Mouse (Mus musculus) CH12.LX (cell line): ENCODE measurements around the gene Igsf21. TPM values are rescaled to one million over a fixed set of nuclear protein-coding genes. Genes with fewer than 3 reads are reported as not detected.

Experiments
- DNase-seq: peaks from one replicate; pipeline ENCODE4 v3.0.0-alpha.2; 2013; ENCODE audit errors: extremely low read depth
- H3K27ac ChIP-seq: 2 replicates; pipeline ENCODE4 v1.5.1; 2012; ENCODE audit warnings: low read depth, mild to moderate bottlenecking, control low read depth, moderate library complexity; ENCODE audit not compliant: insufficient read depth
- H3K27me3 ChIP-seq: replicated peaks from 2 replicates; pipeline ENCODE3; 2012; ENCODE audit warnings: inconsistent platforms
- H3K36me3 ChIP-seq, 2 experiments: replicated peaks in 1 of 2; 2 replicates each; pipeline versions ENCODE3 to v1.6.1; 2012; ENCODE audit warnings: inconsistent platforms in 1 of 2, low read length in 1 of 2, mild to moderate bottlenecking in 1 of 2, mixed read lengths in 1 of 2, moderate library complexity in 1 of 2; ENCODE audit not compliant: control insufficient read depth in 1 of 2, insufficient read depth in 1 of 2
- H3K4me1 ChIP-seq, 2 experiments: 2 replicates each; pipeline ENCODE4 v1.6.1; 2012; ENCODE audit warnings: inconsistent platforms in 1 of 2, moderate library complexity in 1 of 2; ENCODE audit not compliant: insufficient read depth in 2 of 2, control insufficient read depth in 1 of 2
- H3K4me2 ChIP-seq: 2 replicates; pipeline ENCODE4 v1.6.1; 2012; ENCODE audit warnings: low read depth, mild to moderate bottlenecking, control low read depth; ENCODE audit not compliant: poor library complexity, insufficient read depth, severe bottlenecking
- H3K4me3 ChIP-seq, 3 experiments: fragments of 150-350 bp in 1 of 3; sonication (generic) in 1 of 3; replicated peaks in 1 of 3; 2 replicates each; pipeline versions ENCODE3 to v1.5.1; 2011 to 2012; ENCODE audit warnings: low read depth in 2 of 3, low read length in 2 of 3, mild to moderate bottlenecking in 2 of 3, moderate library complexity in 2 of 3, control low read depth in 1 of 3, improper control_type of control experiment in 1 of 3, inconsistent platforms in 1 of 3, mixed read lengths in 1 of 3; ENCODE audit not compliant: poor library complexity in 1 of 3
- H3K79me2 ChIP-seq: replicated peaks from 2 replicates; pipeline ENCODE4 v1.6.1; 2012; ENCODE audit warnings: mild to moderate bottlenecking, moderate library complexity; ENCODE audit not compliant: control insufficient read depth, poor library complexity, insufficient read depth, severe bottlenecking; ENCODE audit errors: extremely low read depth
- H3K9ac ChIP-seq: 2 replicates; pipeline ENCODE4 v1.6.1; 2012; ENCODE audit warnings: low read depth, mild to moderate bottlenecking, control low read depth, moderate library complexity; ENCODE audit not compliant: insufficient read depth
- H3K9me3 ChIP-seq: replicated peaks from 2 replicates; pipeline ENCODE3; 2012; ENCODE audit warnings: low read length, inconsistent platforms, mixed read lengths
- BHLHE40 ChIP-seq: IDR thresholded peaks from 2 replicates; pipeline ENCODE4 v1.6.1; 2011; ENCODE audit warnings: mild to moderate bottlenecking, low read depth, low read length, improper control_type of control experiment
- CHD1 ChIP-seq: IDR thresholded peaks from 2 replicates; pipeline ENCODE4 v1.6.1; 2012; ENCODE audit warnings: low read depth, low read length, improper control_type of control experiment, inconsistent platforms
- E2F4 ChIP-seq: IDR thresholded peaks from 2 replicates; pipeline ENCODE4 v1.6.1; 2011; ENCODE audit warnings: low read depth, low read length, improper control_type of control experiment; ENCODE audit not compliant: insufficient replicate concordance
- ELF1 ChIP-seq: IDR thresholded peaks from 2 replicates; pipeline ENCODE4 v1.6.1; 2014; ENCODE audit warnings: low read depth, mild to moderate bottlenecking, inconsistent platforms, low read length, improper control_type of control experiment
- ETS1 ChIP-seq: conservative IDR thresholded peaks from 2 replicates; pipeline ENCODE4 v1.6.1; 2012; ENCODE audit warnings: low read depth, mild to moderate bottlenecking, inconsistent platforms, low read length, improper control_type of control experiment, moderate library complexity
- GABPA ChIP-seq: IDR thresholded peaks from 2 replicates; pipeline ENCODE4 v1.6.1; 2012; ENCODE audit warnings: low read depth, low read length, improper control_type of control experiment, inconsistent platforms; ENCODE audit not compliant: insufficient replicate concordance
- JUND ChIP-seq: conservative IDR thresholded peaks from 2 replicates; pipeline ENCODE4 v1.6.1; 2011; ENCODE audit warnings: low read depth, low read length, improper control_type of control experiment
- MAFK ChIP-seq: IDR thresholded peaks from 2 replicates; pipeline ENCODE4 v1.6.1; 2011; ENCODE audit warnings: low read length, improper control_type of control experiment; ENCODE audit not compliant: insufficient replicate concordance
- MAX ChIP-seq: IDR thresholded peaks from 2 replicates; pipeline ENCODE4 v1.6.1; 2011; ENCODE audit warnings: low read length, improper control_type of control experiment
- MAZ ChIP-seq: IDR thresholded peaks from 2 replicates; pipeline ENCODE4 v1.6.1; 2012; ENCODE audit warnings: low read depth, mild to moderate bottlenecking, inconsistent platforms, low read length, improper control_type of control experiment, moderate library complexity
- MEF2A ChIP-seq: IDR thresholded peaks from 2 replicates; pipeline ENCODE4 v1.6.1; 2014; ENCODE audit warnings: low read depth, mild to moderate bottlenecking, inconsistent platforms, low read length, improper control_type of control experiment, borderline replicate concordance
- MYC ChIP-seq: IDR thresholded peaks from 2 replicates; pipeline ENCODE4 v1.6.1; 2011; ENCODE audit warnings: low read depth, mild to moderate bottlenecking, improper control_type of control experiment, low read length
- PAX5 ChIP-seq: IDR thresholded peaks from 2 replicates; pipeline ENCODE4 v1.6.1; 2012; ENCODE audit warnings: low read length, inconsistent platforms, mixed read lengths
- POLR2A ChIP-seq: IDR thresholded peaks from 2 replicates; pipeline ENCODE4 v1.6.1; 2011; ENCODE audit warnings: low read depth, mild to moderate bottlenecking, improper control_type of control experiment, low read length
- RAD21 ChIP-seq: IDR thresholded peaks from 2 replicates; pipeline ENCODE4 v1.6.1; 2011; ENCODE audit warnings: low read depth, mild to moderate bottlenecking, low read length, improper control_type of control experiment, moderate library complexity
- RCOR1 ChIP-seq: conservative IDR thresholded peaks from 2 replicates; pipeline ENCODE4 v1.6.1; 2012; ENCODE audit warnings: low read depth, mild to moderate bottlenecking, inconsistent platforms, low read length, improper control_type of control experiment
- SMC3 ChIP-seq: IDR thresholded peaks from 2 replicates; pipeline ENCODE4 v1.6.1; 2011; ENCODE audit warnings: low read depth, low read length, improper control_type of control experiment
- TCF12 ChIP-seq: IDR thresholded peaks from 2 replicates; pipeline ENCODE4 v1.6.1; 2014; ENCODE audit warnings: low read depth, mild to moderate bottlenecking, inconsistent platforms, low read length, improper control_type of control experiment
- UBTF ChIP-seq: IDR thresholded peaks from 2 replicates; pipeline ENCODE4 v1.6.1; 2012; ENCODE audit warnings: low read depth, mild to moderate bottlenecking, inconsistent platforms, low read length, improper control_type of control experiment, moderate library complexity
- USF1 ChIP-seq: IDR thresholded peaks from 2 replicates; pipeline ENCODE4 v1.6.1; 2014; ENCODE audit warnings: low read depth, mild to moderate bottlenecking, inconsistent platforms, low read length, improper control_type of control experiment
- ZC3H11A ChIP-seq: IDR thresholded peaks from 2 replicates; pipeline ENCODE4 v1.6.1; 2012; ENCODE audit warnings: low read depth, mild to moderate bottlenecking, inconsistent platforms, low read length, improper control_type of control experiment
- ZKSCAN1 ChIP-seq: IDR thresholded peaks from 2 replicates; pipeline ENCODE4 v1.6.1; 2012; ENCODE audit warnings: low read depth, inconsistent platforms, low read length, improper control_type of control experiment, borderline replicate concordance
- ZMIZ1 ChIP-seq: IDR thresholded peaks from 2 replicates; pipeline ENCODE4 v1.6.1; 2012; ENCODE audit warnings: low read depth, mild to moderate bottlenecking, inconsistent platforms, low read length, improper control_type of control experiment
- ZNF384 ChIP-seq: IDR thresholded peaks from 2 replicates; pipeline ENCODE4 v1.6.1; 2012; ENCODE audit warnings: low read depth, low read length, improper control_type of control experiment, inconsistent platforms
- dilution Hi-C: fragments of 300-500 bp; cut with MboI; formaldehyde crosslinking; loops from 2 replicates; pipeline ENCODE4 v1.14.3; 2020; ENCODE audit warnings: low sequenced_read_pairs; ENCODE audit not compliant: extremely low pct_unique_long_range_greater_than_20kb, extremely low pct_ligation_motif_present
- in situ Hi-C: fragments of 300-500 bp; cut with MboI; formaldehyde crosslinking; loops from 3 replicates; pipeline ENCODE4 v1.14.3; 2019; ENCODE audit warnings: low sequenced_read_pairs, low pct_ligation_motif_present, low pct_unique_long_range_greater_than_20kb, mixed read lengths
- polyA plus RNA-seq: library from polyadenylated mRNA; unstranded; fragments of >175 nt; gene quantifications from 2 replicates; pipeline ENCODE4 v1.2.1, GENCODE M21; 2012; ENCODE audit warnings: low read depth; ENCODE audit not compliant: insufficient read length
- total RNA-seq, 2 experiments: library from RNA; depleted of rRNA; stranded (reverse); fragments of 300-350 nt in 1 of 2; fragments of >200 nt in 1 of 2; gene quantifications; 2 replicates each; pipeline ENCODE4 v1.2.3; 2012 to 2014

Gene Igsf21
- total and polyA plus RNA-seq, 3 experiments: not detected

DNA sequence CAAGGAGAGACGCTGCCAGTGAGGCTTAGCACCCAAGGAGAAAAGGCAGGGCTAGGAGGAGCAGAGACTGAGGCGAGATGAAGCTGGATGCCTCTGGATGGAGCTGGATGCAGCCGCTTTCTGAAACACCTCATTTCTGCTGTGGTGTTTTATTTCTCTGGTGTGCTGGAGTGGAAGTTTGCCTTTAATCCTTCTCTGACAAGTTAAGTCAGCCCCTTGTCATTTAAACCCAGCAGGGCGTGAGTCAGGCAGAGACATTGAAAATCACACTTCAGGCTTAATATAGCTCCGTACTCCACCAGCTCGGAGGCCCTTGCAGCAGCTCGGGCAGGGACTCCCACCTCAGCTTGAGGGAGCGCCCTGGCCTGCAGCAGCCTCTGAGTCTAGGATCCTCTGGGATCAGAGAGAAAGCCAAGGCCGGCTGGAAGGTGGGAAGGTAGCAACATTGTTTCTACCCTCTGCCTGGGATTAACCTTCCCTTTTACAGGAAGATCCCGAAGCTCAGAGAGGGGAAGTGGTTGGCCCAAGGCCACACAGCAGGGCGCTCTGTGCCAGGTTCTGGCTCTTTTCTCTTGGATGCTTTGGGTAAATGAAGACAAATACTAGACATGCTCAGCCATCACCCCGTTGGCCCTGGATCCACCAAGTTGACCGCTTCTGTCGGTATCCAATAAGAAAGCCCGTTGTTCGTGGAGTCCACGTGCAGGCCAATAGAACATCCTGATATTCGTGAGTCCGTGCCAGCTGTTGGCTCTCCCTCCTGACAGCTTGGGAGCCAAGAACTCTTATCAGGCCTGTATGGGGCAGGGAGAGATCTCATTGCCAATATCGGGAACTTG lies 98.5 kb downstream of the Igsf21 start:
- TF ChIP-seq RCOR1 (no peak), GABPA (no peak), MAZ (no peak), UBTF (no peak), CHD1 (no peak), MAFK (no peak), ZNF384 (no peak), JUND (no peak), MYC (no peak), PAX5 (no peak)
- in situ Hi-C loops: no loop called here
- no peak overlapping the region for H3K4me2 ChIP-seq
- H3K36me3 ChIP-seq: no peaks in the 10 kb centered on the region
- dilution Hi-C loops: no loop called here
- peaks cover 4% of the 10 kb centered on the region for H3K27me3 ChIP-seq
- no peaks in the 10 kb centered on the region for H3K79me2 ChIP-seq
- peaks cover 55% of the 10 kb centered on the region for H3K9me3 ChIP-seq
- H3K27ac ChIP-seq: no peak overlapping the region
- H3K9ac ChIP-seq: no peak overlapping the region
- no peak for DNase-seq
- no peak overlapping the region for H3K4me3 ChIP-seq
- H3K4me1 ChIP-seq: no peaks in the 10 kb centered on the region

DNA sequence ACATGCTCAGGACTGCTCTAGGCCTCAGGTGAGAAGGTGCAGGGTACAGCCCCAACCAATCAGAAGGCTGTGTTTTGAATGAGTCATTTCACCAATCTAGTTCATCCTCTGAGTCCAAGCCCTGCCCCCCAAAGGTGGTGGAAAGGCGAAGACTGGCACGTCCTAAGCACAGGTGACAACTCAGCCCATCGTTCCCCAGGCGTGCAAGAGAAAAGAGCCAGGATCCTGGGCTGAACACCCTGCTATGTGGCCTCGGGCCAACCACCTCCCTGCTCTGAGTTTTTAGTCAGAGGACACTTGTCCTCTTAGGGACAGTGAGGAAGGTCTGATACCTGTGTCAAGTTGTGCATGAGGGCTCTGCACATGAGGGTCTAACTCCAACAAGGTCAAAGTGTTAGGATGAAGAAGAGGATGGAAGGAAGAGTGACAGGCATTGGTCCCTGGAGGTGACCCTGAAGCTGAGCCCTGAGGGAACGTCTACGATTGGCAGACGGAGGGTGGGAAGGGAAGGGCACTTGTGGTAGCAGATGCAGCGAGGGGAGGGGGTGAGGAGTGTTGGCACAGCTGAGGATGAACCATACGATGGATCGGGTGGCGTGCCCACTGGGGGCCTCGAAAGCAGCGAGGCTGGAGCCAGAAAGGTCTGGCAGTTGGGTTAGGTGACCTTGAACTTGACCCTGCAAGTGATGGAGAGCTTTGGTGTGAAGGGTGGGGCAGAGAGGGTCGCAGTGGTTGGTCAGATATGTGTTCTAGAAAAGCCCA lies 99.3 kb downstream of the Igsf21 start:
- no peak for DNase-seq
- dilution Hi-C loops: no loop called here
- Histone ChIP-seq H3K36me3 (no peaks in the 10 kb centered on the region), H3K4me3 (no peak overlapping the region), H3K9ac (no peak overlapping the region), H3K27me3 (peaks cover 4% of the 10 kb centered on the region), H3K27ac (no peak overlapping the region), H3K9me3 (peaks cover 59% of the 10 kb centered on the region), H3K79me2 (no peaks in the 10 kb centered on the region)
- TF ChIP-seq RAD21: no peak
- no peak for TF ChIP-seq ZKSCAN1
- TF ChIP-seq UBTF: no peak
- TF ChIP-seq ZC3H11A: no peak
- no peak for TF ChIP-seq USF1
- no peak for TF ChIP-seq E2F4
- no peak for TF ChIP-seq ELF1
- TF ChIP-seq MEF2A: no peak
- TF ChIP-seq SMC3: no peak
- no peak for TF ChIP-seq RCOR1
- no peak for TF ChIP-seq MAX
- TF ChIP-seq MAZ: no peak
- no peak for TF ChIP-seq POLR2A
- TF ChIP-seq ZMIZ1: no peak
- no peak for TF ChIP-seq ETS1
- no peak for TF ChIP-seq MYC
- TF ChIP-seq TCF12: no peak
- TF ChIP-seq BHLHE40: no peak
- TF ChIP-seq, all 38 proteins: peak for 0
- in situ Hi-C loops: no loop called here
- Histone ChIP-seq H3K4me1 (no peaks in the 10 kb centered on the region), H3K4me2 (no peak overlapping the region)
